ENCODE assay signal across 10 mouse cellular contexts in the genomic region with DNA sequence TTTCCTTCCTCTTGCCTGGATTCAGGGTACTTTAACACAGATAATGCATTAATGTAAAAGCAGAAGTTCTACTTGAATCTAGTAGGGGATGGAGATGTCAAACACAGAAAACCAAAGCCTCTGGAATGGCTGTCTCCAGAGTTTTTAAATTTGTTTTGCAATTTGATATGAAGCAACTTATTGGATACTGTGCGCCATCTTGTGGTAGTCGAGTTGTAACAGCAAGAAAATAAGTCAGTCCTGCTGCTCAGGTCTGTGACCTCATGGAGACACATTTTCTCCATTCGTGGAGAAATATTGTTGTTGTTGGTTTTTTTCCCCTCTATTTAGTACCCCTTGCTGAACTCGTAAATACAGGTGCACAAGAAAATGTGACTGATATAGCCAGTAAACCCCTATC. TPM values are rescaled to one million over a fixed set of nuclear protein-coding genes. Genes with fewer than 3 reads are reported as not detected.
DNase-seq lines count a peak whose midpoint lies in the region; ATAC-seq and TF ChIP-seq lines count a peak whose summit lies in the region.
"Had no signal": no experiment of that assay in that cellular context is flagged by ENCODE, and none has a peak within 500 bp of the region (broad histone marks: within the 10 kb centered on the region; RNA-seq: fewer than 3 reads in every experiment).

No protein-coding gene starts in this region.

- no peaks in the 10 kb centered on the region for H3K9me3 ChIP-seq in heart, embryonic 10.5 days
- H3K9me3 ChIP-seq: limb, embryonic 15.5 days; stomach, embryonic 15.5 days had no signal

- ATAC-seq in erythroid progenitor cell, adult 5-6 weeks (replicated peaks; ENCODE audit: low FRiP score, poor library complexity, severe bottlenecking) = no peak

- H3K27me3 ChIP-seq in heart, embryonic 10.5 days (ENCODE audit: insufficient read depth, poor library complexity, severe bottlenecking) = no peaks in the 10 kb centered on the region
- no peaks in the 10 kb centered on the region for H3K27me3 ChIP-seq in spleen, adult 2 months (ENCODE audit: control insufficient read depth, insufficient read depth, low read length)
- H3K27me3 ChIP-seq: limb, embryonic 15.5 days; stomach, embryonic 15.5 days had no signal

- 7% methylated on average over 4 of the region's 4 CpGs for WGBS in heart, embryonic 10.5 days
- WGBS in spleen, adult 2 months = 3% methylated on average over 4 of the region's 4 CpGs

- H3K4me1 ChIP-seq in heart, embryonic 10.5 days = no peaks in the 10 kb centered on the region
- H3K4me1 ChIP-seq in spleen, adult 2 months (ENCODE audit: control insufficient read depth, insufficient read depth, insufficient read length) = no peaks in the 10 kb centered on the region
- H3K4me1 ChIP-seq: limb, embryonic 15.5 days; stomach, embryonic 15.5 days had no signal

- H3K27ac ChIP-seq in heart, embryonic 10.5 days = no peak overlapping the region
- H3K27ac ChIP-seq in spleen, adult 2 months (ENCODE audit: insufficient read depth, low read length) = no peak overlapping the region
- H3K27ac ChIP-seq: limb, embryonic 15.5 days; stomach, embryonic 15.5 days had no signal

- peak; percentile 52 for DNase-seq in heart, adult 8-10 months (ENCODE audit: low spot score)
- DNase-seq in heart, embryonic 10.5 days (ENCODE audit: low spot score) = no peak
- DNase-seq in spleen, adult 2 months (ENCODE audit: low read depth in 1 of 2, low spot score in 2 of 2) = peak in 1 of 2 experiments; percentile 7
- no peak for DNase-seq in spleen, adult 18-20 months
- DNase-seq in brain, embryonic 14.5 days (ENCODE audit: low read depth) = peak; percentile 87
- DNase-seq in heart, postnatal 10 days = peak; percentile 45 to 75
- peak; percentile 55 for DNase-seq in lung, postnatal 25 days (ENCODE audit: low spot score)

- peak; percentile 14; the same call in 1 of the 2 replicates for TF ChIP-seq CTCF in spleen, adult 2 months (IDR thresholded peaks at IDR 0.05; ENCODE audit: extremely low read depth, insufficient read depth, insufficient read length, insufficient replicate concordance)
- peak; percentile 64; the same call in 1 of the 2 replicates for TF ChIP-seq CTCF in brain, embryonic 14.5 days (IDR thresholded peaks at IDR 0.05; ENCODE audit: borderline replicate concordance, extremely low read depth, insufficient read depth, insufficient read length)

- no peak for TF ChIP-seq POLR2A in spleen, adult 2 months (IDR thresholded peaks at IDR 0.05; ENCODE audit: low read depth, low read length)
- TF ChIP-seq POLR2A in brain, embryonic 14.5 days (IDR thresholded peaks at IDR 0.05; ENCODE audit: borderline replicate concordance, extremely low read depth, insufficient read depth, insufficient read length, poor library complexity, severe bottlenecking) = no peak

- no peak overlapping the region for H3K4me3 ChIP-seq in heart, embryonic 10.5 days
- H3K4me3 ChIP-seq in spleen, adult 2 months (ENCODE audit: extremely low read depth, insufficient read depth, insufficient read length) = no peak overlapping the region
- H3K4me3 ChIP-seq: limb, embryonic 15.5 days; stomach, embryonic 15.5 days had no signal

- H3K36me3 ChIP-seq in heart, embryonic 10.5 days = no peaks in the 10 kb centered on the region
- H3K36me3 ChIP-seq in spleen, adult 2 months (ENCODE audit: control insufficient read depth, insufficient read depth, low read length) = no peaks in the 10 kb centered on the region
- H3K36me3 ChIP-seq: limb, embryonic 15.5 days; stomach, embryonic 15.5 days had no signal

- intact Hi-C loops in heart, postnatal 10 days (cut with DNase I) = loop anchor here (1.0 to 5.0 kb wide), 2 partner anchors 59 to 130 kb away; no protein-coding TSS in a partner anchor

RNA-seq across cellular contexts. Expression of a gene that starts 8.4 kb away (rescaled TPM):
- not detected for total RNA-seq in heart, adult 8-10 months (2022)
- polyA plus RNA-seq in heart, embryonic 10.5 days (2016; fragmentation: Nextera tagmentation; extraction: Ambion mirVana) = not detected in 2 replicates
- polyA plus RNA-seq in spleen, adult 2 months (2012; rRNA removed) = not detected in 2 replicates
- not detected in 2 replicates for polyA plus RNA-seq in brain, embryonic 14.5 days (2012; rRNA removed)
- total RNA-seq in heart, postnatal 10 days (2021) = not detected
- total RNA-seq in erythroid progenitor cell, adult 5-6 weeks (2015; ENCODE audit: low replicate concordance) = not detected in 2 replicates
- total RNA-seq in erythroid progenitor cell, adult 5-6 weeks (2017; ENCODE audit: low replicate concordance) = not detected in 2 replicates
- polyA plus RNA-seq: limb, embryonic 15.5 days; stomach, embryonic 15.5 days had no signal

RNA-seq across cellular contexts. Expression of a gene that starts 8.4 kb away (rescaled TPM):
- total RNA-seq in heart, adult 8-10 months (2022) = under 1 TPM in 2 of 4 experiments, not detected in 2; 0.32 to 0.38 TPM
- polyA plus RNA-seq in heart, embryonic 10.5 days (2016; fragmentation: Nextera tagmentation; extraction: Ambion mirVana) = not detected in 2 replicates
- 2.4 and 2.8 TPM in 2 replicates for polyA plus RNA-seq in spleen, adult 2 months (2012; rRNA removed)
- 0.23 and 0.46 TPM in 2 replicates for polyA plus RNA-seq in brain, embryonic 14.5 days (2012; rRNA removed)
- under 1 TPM in 1 of 2 experiments, not detected in 1; 0.40 TPM for total RNA-seq in heart, postnatal 10 days (2021)
- total RNA-seq in erythroid progenitor cell, adult 5-6 weeks (2015; ENCODE audit: low replicate concordance) = 63.3 and 73.2 TPM in 2 replicates
- 4.9 and 13.5 TPM in 2 replicates for total RNA-seq in erythroid progenitor cell, adult 5-6 weeks (2017; ENCODE audit: low replicate concordance)

RNA-seq across cellular contexts. Expression of a gene that starts 12.3 kb away (rescaled TPM):
- total RNA-seq in heart, adult 8-10 months (2022) = not detected
- 0.10 TPM in 1 of 2 replicates, not detected in the other for polyA plus RNA-seq in heart, embryonic 10.5 days (2016; fragmentation: Nextera tagmentation; extraction: Ambion mirVana)
- 8.2 and 8.9 TPM in 2 replicates for polyA plus RNA-seq in spleen, adult 2 months (2012; rRNA removed)
- 0.05 TPM in 1 of 2 replicates, not detected in the other for polyA plus RNA-seq in brain, embryonic 14.5 days (2012; rRNA removed)
- under 1 TPM in 1 of 2 experiments, not detected in 1; 0.20 TPM for total RNA-seq in heart, postnatal 10 days (2021)
- total RNA-seq in erythroid progenitor cell, adult 5-6 weeks (2015; ENCODE audit: low replicate concordance) = 5.0 and 13.4 TPM in 2 replicates
- 4.5 and 9.2 TPM in 2 replicates for total RNA-seq in erythroid progenitor cell, adult 5-6 weeks (2017; ENCODE audit: low replicate concordance)

RNA-seq across cellular contexts. Expression of a gene that starts 41.0 kb away (rescaled TPM):
- total RNA-seq in heart, adult 8-10 months (2022) = under 1 TPM in 3 of 4 experiments, not detected in 1; 0.57 to 0.97 (median 0.75) TPM
- polyA plus RNA-seq in heart, embryonic 10.5 days (2016; fragmentation: Nextera tagmentation; extraction: Ambion mirVana) = 0.68 and 1.1 TPM in 2 replicates
- polyA plus RNA-seq in spleen, adult 2 months (2012; rRNA removed) = 0.11 and 0.25 TPM in 2 replicates
- 0.11 and 0.25 TPM in 2 replicates for polyA plus RNA-seq in brain, embryonic 14.5 days (2012; rRNA removed)
- total RNA-seq in heart, postnatal 10 days (2021) = under 1 TPM; 0.40 to 0.77 TPM
- total RNA-seq in erythroid progenitor cell, adult 5-6 weeks (2015; ENCODE audit: low replicate concordance) = not detected in 2 replicates
- total RNA-seq in erythroid progenitor cell, adult 5-6 weeks (2017; ENCODE audit: low replicate concordance) = not detected in 2 replicates

Comparison
In these comparisons a context has a peak if more than half of its experiments do, and no peak if none do; other contexts are left out.
1. DNase-seq: peak in heart, adult 8-10 months (single experiment), brain, embryonic 14.5 days (single experiment), heart, postnatal 10 days (2 of 2) and lung, postnatal 25 days (single experiment); none in heart, embryonic 10.5 days (single experiment) and spleen, adult 18-20 months (0 of 2).
2. RNA of a gene that starts 8.4 kb away (total RNA-seq): 4.9 to 73.2 TPM in erythroid progenitor cell, adult 5-6 weeks; 0.40 TPM in heart, postnatal 10 days and 0.32 to 0.38 TPM in heart, adult 8-10 months; every median in the first group is over 4 times any median in the second.
3. RNA of a gene that starts 12.3 kb away (total RNA-seq): 4.5 to 13.4 TPM in erythroid progenitor cell, adult 5-6 weeks; 0.20 TPM in heart, postnatal 10 days and not detected in heart, adult 8-10 months; every median in the first group is over 4 times any median in the second.